Mouse (Mus musculus) hindbrain, postnatal 0 days (tissue): ENCODE measurements at regions not wholly inside any gene's neighbourhood (a gene's known extent, or its start where the extent isn't known, plus 50 kb on each side); places are given as distances from the start of the nearest gene placed in this dataset.

Source experiments
- ATAC-seq: fragments of 200-750 bp; cut with Nextera tagmentation; 2 replicates; pipeline ENCODE4 v1.8.0; 2017; ENCODE audit warnings: mild to moderate bottlenecking, moderate TSS enrichment, moderate library complexity
- DNase-seq: peaks from one replicate; pipeline ENCODE4 v3.0.0-alpha.2; 2015; ENCODE audit warnings: low spot score
- H3K27ac ChIP-seq: fragments of 300-500 bp; sonication (generic); 2 replicates; pipeline ENCODE4 v1.5.1; 2014; ENCODE audit warnings: mild to moderate bottlenecking
- H3K27me3 ChIP-seq: fragments of 300-500 bp; sonication (generic); 2 replicates; pipeline ENCODE4 v1.6.1; 2014; ENCODE audit warnings: low read length, mixed read lengths; ENCODE audit not compliant: insufficient read depth
- H3K36me3 ChIP-seq: fragments of 300-500 bp; sonication (generic); 2 replicates; pipeline ENCODE4 v1.6.1; 2014; ENCODE audit warnings: low read length, mixed read lengths; ENCODE audit not compliant: insufficient read depth
- H3K4me1 ChIP-seq: fragments of 300-500 bp; sonication (generic); 2 replicates; pipeline ENCODE4 v1.6.1; 2014; ENCODE audit warnings: antibody characterized with exemption, low read length, mixed read lengths; ENCODE audit not compliant: insufficient read depth
- H3K4me2 ChIP-seq: fragments of 300-500 bp; sonication (generic); 2 replicates; pipeline ENCODE4 v1.6.1; 2014; ENCODE audit warnings: low read depth, mild to moderate bottlenecking, low read length, moderate library complexity, mixed read lengths
- H3K4me3 ChIP-seq: fragments of 300-500 bp; sonication (generic); 2 replicates; pipeline ENCODE4 v1.5.1; 2014; ENCODE audit warnings: low read length
- H3K9ac ChIP-seq: fragments of 300-500 bp; sonication (generic); replicated peaks from 2 replicates; pipeline ENCODE4 v1.6.1; 2014; ENCODE audit warnings: mild to moderate bottlenecking, low read length, moderate library complexity, mixed read lengths
- H3K9me3 ChIP-seq: fragments of 300-500 bp; sonication (generic); 2 replicates; pipeline ENCODE4 v1.6.1; 2016; ENCODE audit warnings: low read length, mixed read lengths
- CTCF ChIP-seq: IDR thresholded peaks from 2 replicates; pipeline ENCODE4 v1.5.1; 2016; ENCODE audit warnings: antibody characterized with exemption, control low read depth, low read depth
- WGBS: fragments of 180-500 bp; shearing (Covaris S2); extraction: QIAGEN DNeasy Blood & Tissue Kit; methylation state at CpG from one replicate; pipeline ENCODE4 v1.1.7; 2014; 5-methylcytosine and 5-hydroxymethylcytosine counted together

DNA sequence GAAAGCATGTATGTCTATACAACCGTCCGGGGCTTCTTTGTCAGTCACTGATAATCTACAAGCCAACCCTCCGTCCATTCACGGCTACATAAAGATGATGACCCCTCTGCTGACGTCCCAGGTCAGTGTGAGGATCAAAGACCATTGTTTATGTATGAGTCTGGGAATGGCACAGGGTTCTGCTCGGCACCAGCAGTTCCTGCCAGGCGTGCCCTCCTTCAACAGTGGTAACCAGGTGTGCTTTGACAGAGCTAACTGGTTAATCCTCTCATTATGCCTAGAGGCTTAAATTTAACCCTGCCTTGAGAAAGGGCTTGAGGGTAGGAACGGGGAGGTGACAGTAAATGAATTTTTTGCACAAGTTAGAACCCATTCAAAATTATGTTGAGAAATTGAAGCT is 58.2 kb upstream of the Ttc29 start:
- Histone ChIP-seq H3K27me3 (no peaks in the 10 kb centered on the region), H3K27ac (no peak overlapping the region), H3K9me3 (no peaks in the 10 kb centered on the region), H3K9ac (no peak overlapping the region), H3K4me3 (no peak overlapping the region), H3K4me1 (peaks cover 2% of the 10 kb centered on the region; the same call in 1 of the 2 replicates), H3K4me2 (no peak overlapping the region), H3K36me3 (no peaks in the 10 kb centered on the region)
- ATAC-seq (no peak), DNase-seq (no peak)
- 39% methylated on average over 8 of the region's 8 CpGs for WGBS
- TF ChIP-seq CTCF = no peak

DNA sequence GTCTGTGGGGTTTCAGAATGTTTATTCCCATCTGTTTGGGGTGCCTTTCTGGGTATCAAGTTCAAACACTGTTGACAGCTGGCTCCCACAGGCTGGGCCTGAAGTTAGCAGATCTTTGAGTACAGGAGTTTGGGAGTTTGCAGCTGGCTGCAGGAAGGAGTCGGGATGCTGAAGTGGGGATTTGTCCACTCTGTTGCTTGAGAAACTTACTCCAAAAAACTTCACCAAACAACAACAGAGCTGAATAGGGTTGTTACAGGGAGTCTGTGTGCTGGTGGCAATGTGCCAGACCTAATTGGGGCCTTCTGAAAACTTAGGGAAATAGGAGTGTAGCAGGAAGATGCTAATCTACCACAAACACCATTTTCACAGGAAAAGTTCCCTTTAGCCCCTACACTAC is 51.1 kb upstream of the Ttc29 start:
- Histone ChIP-seq H3K27me3 (no peaks in the 10 kb centered on the region), H3K9me3 (no peaks in the 10 kb centered on the region), H3K27ac (no peak overlapping the region), H3K9ac (no peak overlapping the region), H3K4me3 (no peak overlapping the region), H3K4me2 (no peak overlapping the region), H3K4me1 (no peaks in the 10 kb centered on the region), H3K36me3 (no peaks in the 10 kb centered on the region)
- DNase-seq (no peak), ATAC-seq (no peak)
- no peak for TF ChIP-seq CTCF
- 36% methylated on average over 1 of the region's 1 CpGs for WGBS

DNA sequence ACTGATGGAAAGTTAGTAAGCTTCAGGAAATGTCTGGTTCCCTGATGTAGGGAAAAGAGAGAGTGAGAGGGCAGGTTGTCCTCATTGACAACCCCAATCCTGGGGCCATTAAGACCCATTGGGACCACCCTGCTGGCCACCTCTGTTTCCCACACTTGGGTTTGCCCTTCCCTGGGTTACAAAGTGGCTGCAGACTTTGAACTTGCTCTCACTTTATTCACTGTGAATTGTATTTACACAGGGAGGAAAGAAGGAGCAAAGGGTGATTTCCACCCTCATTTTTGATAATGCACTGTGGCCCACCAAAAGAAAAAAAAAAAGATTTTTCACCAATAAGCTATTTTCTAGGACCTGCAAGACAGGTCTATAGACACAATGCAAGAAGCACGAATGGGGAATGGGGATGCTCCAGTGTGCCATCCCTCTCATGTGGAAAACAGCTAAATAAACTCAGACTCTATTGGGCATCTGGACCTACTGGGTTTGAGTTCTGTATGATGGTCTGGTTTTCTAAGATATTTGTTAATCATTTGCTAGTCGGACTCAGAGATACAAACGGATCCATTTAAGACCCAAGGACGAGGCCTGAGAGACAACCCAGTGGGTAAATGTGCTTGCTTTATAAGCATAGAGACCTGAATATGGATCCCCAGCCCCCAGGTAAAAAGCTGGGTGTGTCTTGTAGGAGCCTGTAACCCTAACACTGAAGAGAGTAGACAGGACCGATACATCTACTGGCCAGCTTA is 50.2 kb upstream of the Ttc29 start:
- no peak overlapping the region for H3K4me2 ChIP-seq
- no peak overlapping the region for H3K4me3 ChIP-seq
- H3K4me1 ChIP-seq = no peaks in the 10 kb centered on the region
- no peak overlapping the region for H3K27ac ChIP-seq
- no peaks in the 10 kb centered on the region for H3K36me3 ChIP-seq
- no peaks in the 10 kb centered on the region for H3K27me3 ChIP-seq
- H3K9me3 ChIP-seq = no peaks in the 10 kb centered on the region
- WGBS = 92% methylated on average over 5 of the region's 5 CpGs
- ATAC-seq (no peak), DNase-seq (no peak)
- TF ChIP-seq CTCF = no peak
- no peak overlapping the region for H3K9ac ChIP-seq
